Mouse (Mus musculus) G1E (cell line): Measurements from ENCODE around the gene Trem1. TPM values are rescaled to one million over a fixed set of nuclear protein-coding genes. Genes with fewer than 3 reads are reported as not detected.

Source experiments
- ATAC-seq: 2 replicates; pipeline ENCODE4 v1.8.0; 2016; ENCODE audit warnings: mild to moderate bottlenecking; ENCODE audit not compliant: insufficient number of reproducible peaks, poor library complexity, low FRiP score, severe bottlenecking; ENCODE audit errors: extremely low read depth
- DNase-seq: peaks from one replicate; pipeline ENCODE4 v3.0.0; 2012; ENCODE audit warnings: low spot score
- H3K27me3 ChIP-seq: 2 replicates; pipeline ENCODE4 v1.6.1; 2012; ENCODE audit warnings: mild to moderate bottlenecking, low read length, inconsistent platforms; ENCODE audit not compliant: insufficient read depth
- H3K36me3 ChIP-seq: replicated peaks from 2 replicates; pipeline ENCODE3; 2012; ENCODE audit warnings: mild to moderate bottlenecking, inconsistent platforms
- H3K4me1 ChIP-seq: 2 replicates; pipeline ENCODE4 v1.6.1; 2012; ENCODE audit warnings: low read depth, low read length, inconsistent platforms, mixed read lengths; ENCODE audit not compliant: insufficient read depth
- H3K4me3 ChIP-seq: 2 replicates; pipeline ENCODE4 v1.5.1; 2012; ENCODE audit warnings: low read depth, mild to moderate bottlenecking, inconsistent platforms, low read length, moderate library complexity, mixed read lengths
- H3K9me3 ChIP-seq: replicated peaks from 2 replicates; pipeline ENCODE4 v1.6.1; 2012; ENCODE audit warnings: inconsistent platforms
- CTCF ChIP-seq: IDR thresholded peaks from 2 replicates; pipeline ENCODE4 v1.5.1; 2012; ENCODE audit warnings: low read depth, low read length, inconsistent platforms, mixed read lengths
- GATA1 ChIP-seq: IDR thresholded peaks from 2 replicates; pipeline ENCODE4 v1.6.1; 2012; ENCODE audit warnings: borderline replicate concordance, low read length, inconsistent platforms, mixed read lengths
- GATA2 ChIP-seq: IDR thresholded peaks from 2 replicates; pipeline ENCODE4 v1.6.1; 2012; ENCODE audit warnings: low read depth, low read length, inconsistent platforms, borderline replicate concordance
- POLR2AphosphoS5 ChIP-seq: IDR thresholded peaks from 2 replicates; pipeline ENCODE4 v1.6.1; 2012; ENCODE audit warnings: low read depth, low read length, inconsistent platforms; ENCODE audit not compliant: insufficient replicate concordance
- TAL1 ChIP-seq: conservative IDR thresholded peaks from 2 replicates; pipeline ENCODE4 v1.6.1; 2012; ENCODE audit warnings: low read depth, low read length, inconsistent platforms, mixed read lengths
- polyA plus RNA-seq: library from polyadenylated mRNA; stranded (reverse); fragments of >175 nt; gene quantifications from 2 replicates; pipeline ENCODE4 v1.2.3, GENCODE M21; 2012
- total RNA-seq, 2 experiments: library from RNA; stranded (forward) in 1 of 2; stranded (reverse) in 1 of 2; fragments of 200-1000 nt in 1 of 2; fragments of >200 nt in 1 of 2; fragmentation: Nextera tagmentation in 1 of 2; gene quantifications; 2 replicates each; pipeline ENCODE4 v1.2.3; 2014 to 2017

Trem1 gene
- total and polyA plus RNA-seq, 3 experiments, result 0.05 TPM; not detected in 2

DNA sequence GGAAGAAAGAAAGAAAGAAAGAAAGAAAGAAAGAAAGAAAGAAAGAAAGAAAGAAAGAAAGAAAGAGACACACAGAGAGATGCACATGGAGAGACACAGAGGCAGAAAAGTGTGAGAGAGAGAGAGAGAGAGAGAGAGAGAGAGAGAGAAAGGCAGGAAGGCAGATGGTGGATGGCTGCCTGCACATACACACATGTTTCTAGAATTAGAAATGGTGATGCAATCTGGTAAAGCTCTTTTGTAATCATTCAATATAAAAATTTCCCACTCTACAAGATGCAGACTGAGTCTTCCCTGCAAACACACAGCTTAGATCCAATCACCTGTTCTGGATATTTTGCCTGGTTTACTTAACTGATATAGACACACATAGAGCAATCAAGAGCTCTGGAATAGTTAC is 16.5 kb downstream of the Trem1 start:
- DNase-seq (no peak), ATAC-seq (no peak)
- Histone ChIP-seq H3K4me3 (no peak overlapping the region), H3K9me3 (no peaks in the 10 kb centered on the region), H3K4me1 (peaks cover 7% of the 10 kb centered on the region), H3K27me3 (no peaks in the 10 kb centered on the region), H3K36me3 (peaks cover 48% of the 10 kb centered on the region)
- TF ChIP-seq TAL1, result no peak
- TF ChIP-seq GATA1, result no peak
- TF ChIP-seq CTCF, result no peak
- no peak for TF ChIP-seq POLR2AphosphoS5
- no peak for TF ChIP-seq GATA2

DNA sequence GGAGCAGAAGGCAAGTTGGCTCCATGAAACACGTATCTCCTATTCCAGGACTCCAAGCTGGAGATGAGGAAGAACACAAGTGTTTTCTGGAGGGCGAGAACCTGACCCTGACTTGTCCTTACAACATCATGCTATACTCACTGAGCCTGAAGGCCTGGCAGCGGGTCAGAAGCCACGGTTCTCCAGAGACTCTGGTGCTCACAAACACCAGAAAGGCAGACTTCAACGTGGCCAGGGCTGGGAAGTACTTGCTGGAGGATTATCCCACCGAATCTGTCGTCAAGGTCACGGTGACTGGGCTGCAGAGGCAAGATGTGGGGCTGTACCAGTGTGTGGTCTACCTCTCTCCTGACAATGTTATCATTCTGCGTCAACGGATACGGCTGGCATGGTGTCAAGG is 16.9 kb downstream of the Trem1 start:
- no peaks in the 10 kb centered on the region for H3K9me3 ChIP-seq
- peaks cover 49% of the 10 kb centered on the region for H3K36me3 ChIP-seq
- no peaks in the 10 kb centered on the region for H3K27me3 ChIP-seq
- peaks cover 9% of the 10 kb centered on the region for H3K4me1 ChIP-seq
- ATAC-seq (no peak), DNase-seq (no peak)
- TF ChIP-seq POLR2AphosphoS5 (no peak), CTCF (no peak), TAL1 (no peak), GATA2 (no peak), GATA1 (no peak)
- H3K4me3 ChIP-seq, result no peak overlapping the region

DNA sequence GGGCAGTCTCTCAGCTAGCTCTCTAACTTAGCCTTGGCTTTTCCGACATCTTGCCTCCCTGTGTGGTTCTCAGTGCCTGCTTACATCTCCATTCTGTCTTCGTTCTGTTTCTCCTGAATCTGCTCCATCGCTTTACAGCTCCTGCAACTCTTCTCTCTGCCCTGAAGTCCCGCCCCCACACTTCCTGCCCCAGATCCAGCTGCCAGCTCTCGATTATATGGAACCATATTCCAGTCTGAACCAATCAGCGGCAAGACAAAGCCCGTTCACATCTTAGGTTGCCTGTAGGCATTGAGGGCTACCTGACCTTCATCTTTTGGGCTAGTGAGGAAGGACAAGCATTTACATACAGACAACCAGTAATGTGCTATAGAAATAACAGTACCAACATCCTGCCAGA is 18.1 kb downstream of the Trem1 start:
- Histone ChIP-seq H3K9me3 (no peaks in the 10 kb centered on the region), H3K27me3 (no peaks in the 10 kb centered on the region), H3K4me1 (peaks cover 19% of the 10 kb centered on the region), H3K4me3 (no peak overlapping the region), H3K36me3 (peaks cover 49% of the 10 kb centered on the region)
- TF ChIP-seq CTCF, result no peak
- TF ChIP-seq GATA1, result no peak
- no peak for TF ChIP-seq GATA2
- TF ChIP-seq TAL1, result no peak
- no peak for TF ChIP-seq POLR2AphosphoS5
- no peak for DNase-seq
- ATAC-seq, result no peak

DNA sequence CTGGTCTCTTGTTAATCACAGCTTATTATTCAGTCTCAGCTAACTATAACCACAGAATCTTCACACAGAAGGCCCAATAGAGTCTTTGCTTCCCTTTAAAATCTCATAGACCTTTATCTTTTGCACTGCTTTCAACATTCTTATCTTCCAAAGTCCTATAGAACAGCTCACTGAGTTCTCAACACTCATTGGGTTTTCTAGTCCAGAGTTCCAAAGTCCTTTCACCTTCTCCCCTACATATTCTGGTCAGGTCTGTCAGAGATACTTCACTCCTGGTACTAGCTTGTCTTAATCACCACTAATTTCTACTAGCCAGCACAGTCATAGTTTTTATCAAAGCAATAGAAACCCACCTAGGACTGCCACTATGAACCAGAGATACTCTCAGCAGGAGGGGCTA is 24.0 kb downstream of the Trem1 start:
- Histone ChIP-seq H3K4me3 (no peak overlapping the region), H3K27me3 (no peaks in the 10 kb centered on the region), H3K4me1 (peaks cover 25% of the 10 kb centered on the region), H3K36me3 (peaks cover 42% of the 10 kb centered on the region), H3K9me3 (peaks cover 7% of the 10 kb centered on the region; the same call in 1 of the 2 replicates)
- no peak for ATAC-seq
- TF ChIP-seq CTCF (no peak), TAL1 (no peak), POLR2AphosphoS5 (no peak), GATA1 (no peak), GATA2 (no peak)
- no peak for DNase-seq

DNA sequence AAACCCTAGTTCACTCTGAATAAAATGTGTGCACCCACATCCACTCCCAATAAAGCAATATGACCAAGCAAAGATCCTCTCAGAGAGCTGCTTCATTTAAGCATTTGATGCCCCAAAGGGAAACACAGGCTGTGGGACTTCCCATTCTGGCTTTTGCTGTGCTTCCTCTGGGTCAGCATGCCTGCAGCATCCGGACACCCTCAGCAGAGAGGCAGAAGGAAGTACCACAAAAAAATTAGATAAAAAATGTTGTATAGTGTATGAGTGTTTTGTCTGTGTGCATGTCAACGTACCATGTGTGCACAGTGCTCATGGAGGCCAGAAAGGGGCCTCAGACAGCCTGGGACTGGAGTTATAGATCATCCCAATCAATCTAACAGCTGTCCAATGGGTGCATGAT is 29.3 kb downstream of the Trem1 start:
- peaks cover 46% of the 10 kb centered on the region for H3K4me1 ChIP-seq
- peaks cover 52% of the 10 kb centered on the region for H3K36me3 ChIP-seq
- no peak for ATAC-seq
- no peak for TF ChIP-seq POLR2AphosphoS5
- no peak for TF ChIP-seq GATA2
- no peak for TF ChIP-seq TAL1
- no peak for TF ChIP-seq CTCF
- TF ChIP-seq GATA1, result no peak
- no peak for DNase-seq
- H3K4me3 ChIP-seq, result no peak overlapping the region
- no peaks in the 10 kb centered on the region for H3K27me3 ChIP-seq
- H3K9me3 ChIP-seq, result peaks cover 7% of the 10 kb centered on the region; the same call in 1 of the 2 replicates

DNA sequence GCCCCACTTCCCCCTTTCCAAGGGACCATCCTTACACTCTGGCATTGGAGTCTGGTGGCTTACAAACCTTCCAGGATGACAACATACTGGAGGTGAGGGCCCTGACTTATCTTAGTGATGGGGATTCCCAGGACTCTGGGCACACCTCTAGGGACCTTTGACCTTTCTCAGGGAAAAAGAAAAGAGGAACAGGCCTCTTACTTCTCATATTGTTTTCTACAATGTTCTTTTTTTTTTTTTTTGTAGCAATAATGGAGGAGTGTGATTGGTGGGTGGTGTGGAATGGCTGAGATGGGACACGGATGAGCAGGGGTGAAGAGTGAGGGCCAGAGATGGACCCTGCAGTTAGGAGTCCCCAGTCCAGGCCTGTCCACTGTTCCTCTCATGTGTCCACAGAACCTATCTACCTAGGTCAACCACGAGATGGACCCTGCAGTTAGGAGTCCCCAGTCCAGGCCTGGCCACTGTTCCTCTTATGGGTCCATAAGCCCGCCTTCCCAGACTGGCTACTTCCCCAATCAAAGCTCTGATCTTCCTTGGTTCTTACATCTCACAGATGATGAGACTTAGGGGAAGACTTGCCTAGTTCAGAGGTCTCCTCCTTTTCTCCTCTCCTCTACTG is 31.3 kb downstream of the Trem1 start, which contains the start of gene Treml4:
Gene Treml4 (plus strand): TSS at position 555 of the 622 bp plus-strand sequence.
- H3K4me3 ChIP-seq, result no peak within 1 kb of the TSS; the same call in 1 of the 2 replicates
- H3K36me3 ChIP-seq, result peaks cover 42% of the 10 kb centered on the region
- ATAC-seq (no peak), DNase-seq (no peak)
- TF ChIP-seq GATA2 (no peak), CTCF (no peak), GATA1 (no peak), TAL1 (no peak), POLR2AphosphoS5 (no peak)
- no peaks in the 10 kb centered on the region for H3K27me3 ChIP-seq
- H3K4me1 ChIP-seq, result peaks cover 53% of the 10 kb centered on the region
- H3K9me3 ChIP-seq, result peaks cover 7% of the 10 kb centered on the region; the same call in 1 of the 2 replicates
